Mouse (Mus musculus) cerebral cortex, adult 2 months (tissue): Measurements from ENCODE around the gene Pabpn1l.

Experiments
- WGBS: fragments of 180-500 bp; shearing (Covaris S2); methylation state at CpG from one replicate; pipeline ENCODE4 v1.1.7; 2018; 5-methylcytosine and 5-hydroxymethylcytosine counted together

Gene Pabpn1l

GRCm38 (mm10) chr8:122648192-122648970, 25.8 kb upstream of the Pabpn1l start:
- 85% methylated on average over 15 of the region's 15 CpGs for WGBS

- WGBS: 80% methylated on average over 16 of the region's 16 CpGs
Measured at GRCm38 (mm10) chr8:122646337-122646736, 23.8 kb upstream of the Pabpn1l start.

- 88% methylated on average over 6 of the region's 6 CpGs for WGBS
Measured at GRCm38 (mm10) chr8:122644175-122644954, 21.8 kb upstream of the Pabpn1l start.

- WGBS: 34% methylated on average over 9 of the region's 9 CpGs
Measured at GRCm38 (mm10) chr8:122642071-122642470, 19.5 kb upstream of the Pabpn1l start.

- WGBS: 49% methylated on average over 15 of the region's 15 CpGs
Measured at GRCm38 (mm10) chr8:122641406-122641805, 18.9 kb upstream of the Pabpn1l start.

GRCm38 (mm10) chr8:122640825-122641224, 18.3 kb upstream of the Pabpn1l start:
- WGBS: 93% methylated on average over 4 of the region's 4 CpGs

GRCm38 (mm10) chr8:122639521-122640248, 17.1 kb upstream of the Pabpn1l start:
- WGBS: 37% methylated on average over 16 of the region's 16 CpGs

GRCm38 (mm10) chr8:122638601-122639000, 16.1 kb upstream of the Pabpn1l start:
- WGBS: 82% methylated on average over 16 of the region's 16 CpGs

GRCm38 (mm10) chr8:122637230-122637629, 14.7 kb upstream of the Pabpn1l start:
- whole genome bisulfite sequencing: 73% methylated on average over 9 of the region's 9 CpGs

- 30% methylated on average over 9 of the region's 9 CpGs for WGBS
Measured at GRCm38 (mm10) chr8:122636803-122637175, 14.2 kb upstream of the Pabpn1l start.

- 74% methylated on average over 14 of the region's 14 CpGs for WGBS
Measured at GRCm38 (mm10) chr8:122635878-122636802, 13.6 kb upstream of the Pabpn1l start.

- 93% methylated on average over 14 of the region's 14 CpGs for WGBS
Measured at GRCm38 (mm10) chr8:122633205-122633604, 10.7 kb upstream of the Pabpn1l start.

- 80% methylated on average over 3 of the region's 3 CpGs for WGBS
Measured at GRCm38 (mm10) chr8:122632134-122632533, 9.6 kb upstream of the Pabpn1l start.

GRCm38 (mm10) chr8:122630696-122631095, 8.2 kb upstream of the Pabpn1l start:
- 63% methylated on average over 22 of the region's 22 CpGs for WGBS

GRCm38 (mm10) chr8:122629388-122629787, 6.8 kb upstream of the Pabpn1l start:
- WGBS: 51% methylated on average over 10 of the region's 10 CpGs

- 88% methylated on average over 2 of the region's 2 CpGs for WGBS
Measured at GRCm38 (mm10) chr8:122626896-122627295, 4.4 kb upstream of the Pabpn1l start.

GRCm38 (mm10) chr8:122625811-122626210, 3.3 kb upstream of the Pabpn1l start:
- WGBS: 72% methylated on average over 9 of the region's 9 CpGs

- 81% methylated on average over 5 of the region's 5 CpGs for WGBS
Measured at GRCm38 (mm10) chr8:122624653-122625052, 2.1 kb upstream of the Pabpn1l start.

GRCm38 (mm10) chr8:122623844-122624642, 1.5 kb upstream of the Pabpn1l start:
- 91% methylated on average over 17 of the region's 17 CpGs for WGBS

GRCm38 (mm10) chr8:122620446-122620845, 2.1 kb downstream of the Pabpn1l start:
- WGBS: 46% methylated on average over 5 of the region's 5 CpGs
